Mouse (Mus musculus) E14TG2a.4 (cell line): ENCODE measurements around the gene Stum.

Experiments
- CTCF ChIP-seq: conservative IDR thresholded peaks from 2 replicates; pipeline ENCODE4 v1.5.1; 2014; ENCODE audit warnings: low read length
- NANOG ChIP-seq: IDR thresholded peaks from 2 replicates; pipeline ENCODE4 v1.6.1; 2014; ENCODE audit warnings: borderline replicate concordance, low read length, mixed read lengths
- POU5F1 ChIP-seq: IDR thresholded peaks from 2 replicates; pipeline ENCODE4 v1.6.1; 2014; ENCODE audit warnings: low read length, borderline replicate concordance

DNA sequence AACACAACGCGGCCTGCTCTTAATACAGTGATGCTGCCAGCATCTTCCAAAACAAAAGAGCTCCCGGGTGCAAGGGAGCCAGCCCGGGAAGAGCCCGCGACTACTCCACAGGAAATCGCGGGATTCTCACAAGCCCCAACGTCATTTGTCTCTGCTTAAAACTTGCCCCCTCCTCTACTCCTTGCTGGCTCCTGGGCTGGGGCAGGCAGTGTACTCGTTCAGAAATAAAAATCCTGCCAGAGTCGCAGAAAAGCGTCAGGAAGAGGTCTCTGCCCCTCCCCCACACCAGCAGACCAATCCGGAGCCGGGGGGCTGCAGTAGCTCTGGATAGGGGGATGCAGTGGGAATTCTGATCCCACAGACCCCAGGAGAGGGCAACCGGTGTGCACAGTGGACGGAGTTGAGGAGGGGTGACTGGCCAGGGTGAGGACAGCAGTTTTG lies 50.2 kb downstream of the Stum start:
- TF ChIP-seq CTCF (no peak), POU5F1 (no peak), NANOG (no peak)
